Mouse (Mus musculus) CH12.LX (cell line): ENCODE measurements around the gene Gas2l3. TPM values are rescaled to one million over a fixed set of nuclear protein-coding genes. Genes with fewer than 3 reads are reported as not detected.

Experiments
- DNase-seq: peaks from one replicate; pipeline ENCODE4 v3.0.0-alpha.2; 2013; ENCODE audit errors: extremely low read depth
- H3K27ac ChIP-seq: 2 replicates; pipeline ENCODE4 v1.5.1; 2012; ENCODE audit warnings: low read depth, mild to moderate bottlenecking, control low read depth, moderate library complexity; ENCODE audit not compliant: insufficient read depth
- H3K27me3 ChIP-seq: replicated peaks from 2 replicates; pipeline ENCODE3; 2012; ENCODE audit warnings: inconsistent platforms
- H3K36me3 ChIP-seq, 2 experiments: replicated peaks in 1 of 2; 2 replicates each; pipeline versions ENCODE3 to v1.6.1; 2012; ENCODE audit warnings: inconsistent platforms in 1 of 2, low read length in 1 of 2, mild to moderate bottlenecking in 1 of 2, mixed read lengths in 1 of 2, moderate library complexity in 1 of 2; ENCODE audit not compliant: control insufficient read depth in 1 of 2, insufficient read depth in 1 of 2
- H3K4me1 ChIP-seq, 2 experiments: 2 replicates each; pipeline ENCODE4 v1.6.1; 2012; ENCODE audit warnings: inconsistent platforms in 1 of 2, moderate library complexity in 1 of 2; ENCODE audit not compliant: insufficient read depth in 2 of 2, control insufficient read depth in 1 of 2
- H3K4me2 ChIP-seq: 2 replicates; pipeline ENCODE4 v1.6.1; 2012; ENCODE audit warnings: low read depth, mild to moderate bottlenecking, control low read depth; ENCODE audit not compliant: poor library complexity, insufficient read depth, severe bottlenecking
- H3K4me3 ChIP-seq, 3 experiments: fragments of 150-350 bp in 1 of 3; sonication (generic) in 1 of 3; replicated peaks in 1 of 3; 2 replicates each; pipeline versions ENCODE3 to v1.5.1; 2011 to 2012; ENCODE audit warnings: low read depth in 2 of 3, low read length in 2 of 3, mild to moderate bottlenecking in 2 of 3, moderate library complexity in 2 of 3, control low read depth in 1 of 3, improper control_type of control experiment in 1 of 3, inconsistent platforms in 1 of 3, mixed read lengths in 1 of 3; ENCODE audit not compliant: poor library complexity in 1 of 3
- H3K79me2 ChIP-seq: replicated peaks from 2 replicates; pipeline ENCODE4 v1.6.1; 2012; ENCODE audit warnings: mild to moderate bottlenecking, moderate library complexity; ENCODE audit not compliant: control insufficient read depth, poor library complexity, insufficient read depth, severe bottlenecking; ENCODE audit errors: extremely low read depth
- H3K9ac ChIP-seq: 2 replicates; pipeline ENCODE4 v1.6.1; 2012; ENCODE audit warnings: low read depth, mild to moderate bottlenecking, control low read depth, moderate library complexity; ENCODE audit not compliant: insufficient read depth
- H3K9me3 ChIP-seq: replicated peaks from 2 replicates; pipeline ENCODE3; 2012; ENCODE audit warnings: low read length, inconsistent platforms, mixed read lengths
- ELF1 ChIP-seq: IDR thresholded peaks from 2 replicates; pipeline ENCODE4 v1.6.1; 2014; ENCODE audit warnings: low read depth, mild to moderate bottlenecking, inconsistent platforms, low read length, improper control_type of control experiment
- GABPA ChIP-seq: IDR thresholded peaks from 2 replicates; pipeline ENCODE4 v1.6.1; 2012; ENCODE audit warnings: low read depth, low read length, improper control_type of control experiment, inconsistent platforms; ENCODE audit not compliant: insufficient replicate concordance
- HCFC1 ChIP-seq: IDR thresholded peaks from 2 replicates; pipeline ENCODE4 v1.6.1; 2012; ENCODE audit warnings: low read depth, mild to moderate bottlenecking, inconsistent platforms, low read length, improper control_type of control experiment
- IRF4 ChIP-seq: IDR thresholded peaks from 2 replicates; pipeline ENCODE4 v1.6.1; 2014; ENCODE audit warnings: low read depth, mild to moderate bottlenecking, inconsistent platforms, low read length, improper control_type of control experiment
- JUND ChIP-seq: conservative IDR thresholded peaks from 2 replicates; pipeline ENCODE4 v1.6.1; 2011; ENCODE audit warnings: low read depth, low read length, improper control_type of control experiment
- MAZ ChIP-seq: IDR thresholded peaks from 2 replicates; pipeline ENCODE4 v1.6.1; 2012; ENCODE audit warnings: low read depth, mild to moderate bottlenecking, inconsistent platforms, low read length, improper control_type of control experiment, moderate library complexity
- MXI1 ChIP-seq: IDR thresholded peaks from 2 replicates; pipeline ENCODE4 v1.6.1; 2011; ENCODE audit warnings: mild to moderate bottlenecking, low read depth, low read length, improper control_type of control experiment
- MYC ChIP-seq: IDR thresholded peaks from 2 replicates; pipeline ENCODE4 v1.6.1; 2011; ENCODE audit warnings: low read depth, mild to moderate bottlenecking, improper control_type of control experiment, low read length
- PAX5 ChIP-seq: IDR thresholded peaks from 2 replicates; pipeline ENCODE4 v1.6.1; 2012; ENCODE audit warnings: low read length, inconsistent platforms, mixed read lengths
- POLR2A ChIP-seq: IDR thresholded peaks from 2 replicates; pipeline ENCODE4 v1.6.1; 2011; ENCODE audit warnings: low read depth, mild to moderate bottlenecking, improper control_type of control experiment, low read length
- RAD21 ChIP-seq: IDR thresholded peaks from 2 replicates; pipeline ENCODE4 v1.6.1; 2011; ENCODE audit warnings: low read depth, mild to moderate bottlenecking, low read length, improper control_type of control experiment, moderate library complexity
- TBP ChIP-seq: conservative IDR thresholded peaks from 2 replicates; pipeline ENCODE4 v1.6.1; 2011; ENCODE audit warnings: low read depth, low read length, improper control_type of control experiment
- USF1 ChIP-seq: IDR thresholded peaks from 2 replicates; pipeline ENCODE4 v1.6.1; 2014; ENCODE audit warnings: low read depth, mild to moderate bottlenecking, inconsistent platforms, low read length, improper control_type of control experiment
- USF2 ChIP-seq: conservative IDR thresholded peaks from 2 replicates; pipeline ENCODE4 v1.6.1; 2011; ENCODE audit warnings: low read depth, low read length, improper control_type of control experiment
- ZC3H11A ChIP-seq: IDR thresholded peaks from 2 replicates; pipeline ENCODE4 v1.6.1; 2012; ENCODE audit warnings: low read depth, mild to moderate bottlenecking, inconsistent platforms, low read length, improper control_type of control experiment
- ZNF384 ChIP-seq: IDR thresholded peaks from 2 replicates; pipeline ENCODE4 v1.6.1; 2012; ENCODE audit warnings: low read depth, low read length, improper control_type of control experiment, inconsistent platforms
- dilution Hi-C: fragments of 300-500 bp; cut with MboI; formaldehyde crosslinking; loops from 2 replicates; pipeline ENCODE4 v1.14.3; 2020; ENCODE audit warnings: low sequenced_read_pairs; ENCODE audit not compliant: extremely low pct_unique_long_range_greater_than_20kb, extremely low pct_ligation_motif_present
- in situ Hi-C: fragments of 300-500 bp; cut with MboI; formaldehyde crosslinking; loops from 3 replicates; pipeline ENCODE4 v1.14.3; 2019; ENCODE audit warnings: low sequenced_read_pairs, low pct_ligation_motif_present, low pct_unique_long_range_greater_than_20kb, mixed read lengths
- polyA plus RNA-seq: library from polyadenylated mRNA; unstranded; fragments of >175 nt; gene quantifications from 2 replicates; pipeline ENCODE4 v1.2.1, GENCODE M21; 2012; ENCODE audit warnings: low read depth; ENCODE audit not compliant: insufficient read length
- total RNA-seq, 2 experiments: library from RNA; depleted of rRNA; stranded (reverse); fragments of 300-350 nt in 1 of 2; fragments of >200 nt in 1 of 2; gene quantifications; 2 replicates each; pipeline ENCODE4 v1.2.3; 2012 to 2014

Gene Gas2l3
- total and polyA plus RNA-seq, 3 experiments: 7.3 to 12.2 (median 9.4) TPM

- Histone ChIP-seq H3K27me3 (no peaks in the 10 kb centered on the region), H3K9me3 (no peaks in the 10 kb centered on the region), H3K27ac (no peak overlapping the region), H3K9ac (no peak overlapping the region), H3K79me2 (no peaks in the 10 kb centered on the region), H3K4me2 (no peak overlapping the region), H3K4me3 (no peak overlapping the region), H3K36me3 (peaks cover 6 to 22% of the 10 kb centered on the region in 2 experiments), H3K4me1 (peaks cover 0 to 15% of the 10 kb centered on the region in 2 experiments; a peak in 2 of 4 replicates)
- no peak for DNase-seq
- TF ChIP-seq GABPA: no peak
- no peak for TF ChIP-seq USF2
- dilution Hi-C loops: no loop called here
- in situ Hi-C loops: no loop called here
These were observed 36.2 kb downstream of the Gas2l3 start for GRCm38 (mm10) chr10:89407551-89407950.

DNA sequence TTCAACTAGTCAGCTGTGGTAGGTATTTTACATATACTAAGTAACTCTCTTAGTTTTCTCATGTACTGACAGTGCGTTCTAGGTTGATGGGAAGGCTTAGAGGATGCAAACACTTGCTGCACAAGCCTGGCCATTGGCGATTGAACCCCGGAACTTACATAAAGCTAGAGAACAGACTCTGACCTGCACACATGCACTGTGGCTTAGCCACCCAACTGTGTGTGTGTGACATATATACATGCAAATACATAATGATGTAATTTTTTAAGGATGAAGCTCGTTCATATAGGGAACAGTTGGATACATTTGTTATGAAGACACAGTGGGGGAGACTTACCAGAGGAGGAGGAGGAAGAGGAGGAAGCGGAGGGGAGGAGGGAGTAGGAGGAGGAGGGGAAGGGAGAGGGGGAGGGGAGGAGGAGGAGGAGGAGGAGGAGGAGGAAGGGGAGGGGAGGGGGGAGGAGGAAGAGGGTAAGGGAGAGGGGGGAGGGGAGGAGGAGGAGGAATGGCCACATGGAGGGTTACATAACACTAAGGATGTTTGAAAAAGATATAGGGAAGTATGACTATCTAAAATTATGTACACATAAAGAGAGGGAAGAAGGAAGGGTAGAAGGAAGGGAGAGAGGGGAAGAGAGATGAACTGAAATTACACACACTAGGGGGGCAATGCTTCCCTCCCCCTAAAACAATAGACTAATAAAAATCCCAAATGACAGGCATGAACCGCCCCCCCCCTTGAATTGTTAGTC, 36.9 kb downstream of the Gas2l3 start:
- H3K4me3 ChIP-seq: no peak overlapping the region
- no peak for TF ChIP-seq POLR2A
- no peak for TF ChIP-seq RAD21
- TF ChIP-seq ELF1: no peak
- no peak for TF ChIP-seq MAZ
- no peak for TF ChIP-seq GABPA
- TF ChIP-seq TBP: no peak
- TF ChIP-seq USF1: no peak
- TF ChIP-seq MYC: no peak
- TF ChIP-seq JUND: no peak
- no peak for TF ChIP-seq HCFC1
- no peak for TF ChIP-seq ZC3H11A
- no peak for TF ChIP-seq PAX5
- TF ChIP-seq ZNF384: no peak
- TF ChIP-seq MXI1: no peak
- no peak for TF ChIP-seq IRF4
- H3K27me3 ChIP-seq: no peaks in the 10 kb centered on the region
- H3K27ac ChIP-seq: no peak overlapping the region
- H3K9ac ChIP-seq: no peak overlapping the region
- in situ Hi-C loops (no loop called here), dilution Hi-C loops (no loop called here)
- peaks cover 0 to 15% of the 10 kb centered on the region in 2 experiments; a peak in 2 of 4 replicates for H3K4me1 ChIP-seq
- no peaks in the 10 kb centered on the region for H3K9me3 ChIP-seq
- no peak for DNase-seq
- H3K79me2 ChIP-seq: no peaks in the 10 kb centered on the region
- H3K4me2 ChIP-seq: no peak overlapping the region
- H3K36me3 ChIP-seq: peaks cover 5 to 20% of the 10 kb centered on the region in 2 experiments
